Mouse (Mus musculus): ENCODE measurements around the gene Fxyd3. TPM values are rescaled to one million over a fixed set of nuclear protein-coding genes. Genes with fewer than 3 reads are reported as not detected.

Gene Fxyd3
- polyA plus RNA-seq, 1 experiment from 2014 or later, result 2.6 TPM

GRCm38 (mm10) chr7:31098697-31099611, 22.4 kb upstream of the Fxyd3 start:
- Histone ChIP-seq H3K27ac (no peak overlapping the region), H3K9ac (no peak overlapping the region), H3K4me3 (no peak overlapping the region), H3K9me3 (replicated peaks) (no peaks in the 10 kb centered on the region), H3K4me1 (replicated peaks) (no peaks in the 10 kb centered on the region), H3K36me3 (no peaks in the 10 kb centered on the region), H3K27me3 (peaks cover 19% of the 10 kb centered on the region; the same call in 1 of the 2 replicates), H3K4me2 (no peak overlapping the region)
- 79% methylated on average over 22 of the region's 22 CpGs for whole genome bisulfite sequencing
- ATAC-seq (replicated peaks; ENCODE audit: insufficient number of reproducible peaks, insufficient read depth, low FRiP score, low read depth), result no peak

DNA sequence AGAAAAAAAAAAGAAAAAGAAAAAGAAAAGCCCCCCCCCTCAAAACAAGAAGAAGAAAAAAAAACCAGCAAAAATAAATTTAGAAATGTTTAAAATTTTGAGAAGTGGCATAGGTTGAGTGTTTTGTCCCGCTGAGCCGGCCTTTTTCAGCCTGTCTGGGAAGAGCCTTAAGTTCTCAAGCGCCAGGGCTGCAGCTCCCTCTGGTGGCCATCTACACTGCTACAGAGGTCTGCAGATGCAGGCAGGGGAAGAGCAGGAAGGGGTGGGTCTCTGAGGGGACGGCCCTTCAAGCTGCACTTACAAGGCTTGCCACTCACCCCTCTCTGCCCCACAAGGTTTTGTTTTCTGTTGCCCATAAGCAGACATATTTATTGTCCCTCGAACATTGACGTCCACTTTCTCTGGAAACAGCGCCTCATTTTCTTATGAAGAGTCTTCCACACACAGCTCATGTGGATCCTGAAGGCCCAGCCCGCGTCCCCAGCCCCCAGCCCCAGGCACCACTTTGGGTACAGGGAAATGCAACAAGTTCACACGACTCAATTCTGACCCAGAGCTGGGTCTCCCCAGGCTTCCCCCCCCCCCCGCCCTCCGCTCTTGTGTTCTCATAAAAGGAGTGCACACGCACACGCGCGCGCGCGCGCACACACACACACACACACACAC, 21.2 kb upstream of the Fxyd3 start:
- H3K27me3 ChIP-seq, result 0 out of 2 replicates have a peak, but pooled peaks cover 8% of the 10 kb centered on the region
- ATAC-seq (replicated peaks; ENCODE audit: insufficient number of reproducible peaks, insufficient read depth, low FRiP score, low read depth), result peak; percentile 93
- peak overlapping the region; percentile 54 for H3K4me2 ChIP-seq
- 39% methylated on average over 20 of the region's 20 CpGs for WGBS
- no peak overlapping the region for H3K9ac ChIP-seq
- H3K4me1 ChIP-seq (replicated peaks), result no peaks in the 10 kb centered on the region
- no peaks in the 10 kb centered on the region for H3K9me3 ChIP-seq (replicated peaks)
- no peaks in the 10 kb centered on the region for H3K36me3 ChIP-seq
- no peak overlapping the region for H3K27ac ChIP-seq
- H3K4me3 ChIP-seq, result peak overlapping the region; percentile 28

GRCm38 (mm10) chr7:31096892-31097564, 20.5 kb upstream of the Fxyd3 start:
- Histone ChIP-seq H3K4me2 (no peak overlapping the region), H3K4me3 (no peak overlapping the region), H3K9me3 (replicated peaks) (no peaks in the 10 kb centered on the region), H3K27me3 (0 out of 2 replicates have a peak, but pooled peaks cover 2% of the 10 kb centered on the region), H3K4me1 (replicated peaks) (no peaks in the 10 kb centered on the region), H3K27ac (no peak overlapping the region), H3K9ac (no peak overlapping the region), H3K36me3 (no peaks in the 10 kb centered on the region)
- ATAC-seq (replicated peaks; ENCODE audit: insufficient number of reproducible peaks, insufficient read depth, low FRiP score, low read depth), result no peak
- WGBS, result 65% methylated on average over 9 of the region's 9 CpGs

GRCm38 (mm10) chr7:31094774-31095501, 18.4 kb upstream of the Fxyd3 start:
- H3K9ac ChIP-seq, result no peak overlapping the region
- no peaks in the 10 kb centered on the region for H3K27me3 ChIP-seq
- H3K27ac ChIP-seq, result no peak overlapping the region
- no peak for ATAC-seq (replicated peaks; ENCODE audit: insufficient number of reproducible peaks, insufficient read depth, low FRiP score, low read depth)
- no peaks in the 10 kb centered on the region for H3K9me3 ChIP-seq (replicated peaks)
- WGBS, result 28% methylated on average over 12 of the region's 12 CpGs
- H3K4me1 ChIP-seq (replicated peaks), result no peaks in the 10 kb centered on the region
- H3K36me3 ChIP-seq, result no peaks in the 10 kb centered on the region
- no peak overlapping the region for H3K4me3 ChIP-seq
- H3K4me2 ChIP-seq, result no peak overlapping the region

GRCm38 (mm10) chr7:31089721-31090120, 13.2 kb upstream of the Fxyd3 start:
- Histone ChIP-seq H3K36me3 (no peaks in the 10 kb centered on the region), H3K4me2 (no peak overlapping the region), H3K27ac (no peak overlapping the region), H3K27me3 (no peaks in the 10 kb centered on the region), H3K4me1 (replicated peaks) (peaks cover 13% of the 10 kb centered on the region; the same call in 1 of the 2 replicates), H3K9me3 (replicated peaks) (no peaks in the 10 kb centered on the region), H3K9ac (no peak overlapping the region), H3K4me3 (no peak overlapping the region)
- 82% methylated on average over 2 of the region's 2 CpGs for WGBS
- ATAC-seq (replicated peaks; ENCODE audit: insufficient number of reproducible peaks, insufficient read depth, low FRiP score, low read depth), result no peak

GRCm38 (mm10) chr7:31088206-31088605, 11.7 kb upstream of the Fxyd3 start:
- no peaks in the 10 kb centered on the region for H3K9me3 ChIP-seq (replicated peaks)
- H3K36me3 ChIP-seq, result no peaks in the 10 kb centered on the region
- 63% methylated on average over 3 of the region's 3 CpGs for WGBS
- H3K4me2 ChIP-seq, result no peak overlapping the region
- peaks cover 13% of the 10 kb centered on the region; the same call in 1 of the 2 replicates for H3K4me1 ChIP-seq (replicated peaks)
- no peaks in the 10 kb centered on the region for H3K27me3 ChIP-seq
- no peak overlapping the region for H3K9ac ChIP-seq
- H3K27ac ChIP-seq, result peak overlapping the region; percentile 61
- no peak overlapping the region for H3K4me3 ChIP-seq
- ATAC-seq (replicated peaks; ENCODE audit: insufficient number of reproducible peaks, insufficient read depth, low FRiP score, low read depth), result no peak

DNA sequence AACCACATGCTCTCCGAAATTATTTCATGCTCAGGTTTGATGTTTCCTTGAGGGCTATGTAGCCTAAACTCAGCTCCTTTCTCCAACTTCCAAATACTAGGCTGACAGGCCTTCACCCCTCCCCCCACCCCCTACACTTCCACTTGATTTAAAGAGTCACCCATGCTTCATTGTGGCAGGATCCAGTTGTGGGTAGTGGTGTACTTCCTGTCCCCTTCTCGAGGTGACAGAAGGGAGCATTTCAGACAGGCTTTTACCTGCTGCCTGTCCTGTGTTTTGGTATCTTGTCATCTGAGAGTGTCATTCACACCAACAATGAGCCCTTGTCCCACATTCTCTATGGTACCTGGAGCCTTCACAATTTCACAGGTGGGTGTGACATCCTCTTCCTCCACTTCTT, 10.8 kb upstream of the Fxyd3 start:
- no peak for ATAC-seq (replicated peaks; ENCODE audit: insufficient number of reproducible peaks, insufficient read depth, low FRiP score, low read depth)
- H3K9ac ChIP-seq, result no peak overlapping the region
- no peak overlapping the region for H3K4me2 ChIP-seq
- WGBS, result 37% methylated on average over 2 of the region's 2 CpGs
- H3K27me3 ChIP-seq, result no peaks in the 10 kb centered on the region
- H3K4me1 ChIP-seq (replicated peaks), result peaks cover 13% of the 10 kb centered on the region; the same call in 1 of the 2 replicates
- no peak overlapping the region for H3K4me3 ChIP-seq
- H3K27ac ChIP-seq, result peak overlapping the region; percentile 61; the same call in 1 of the 2 replicates
- H3K9me3 ChIP-seq (replicated peaks), result no peaks in the 10 kb centered on the region
- no peaks in the 10 kb centered on the region for H3K36me3 ChIP-seq

DNA sequence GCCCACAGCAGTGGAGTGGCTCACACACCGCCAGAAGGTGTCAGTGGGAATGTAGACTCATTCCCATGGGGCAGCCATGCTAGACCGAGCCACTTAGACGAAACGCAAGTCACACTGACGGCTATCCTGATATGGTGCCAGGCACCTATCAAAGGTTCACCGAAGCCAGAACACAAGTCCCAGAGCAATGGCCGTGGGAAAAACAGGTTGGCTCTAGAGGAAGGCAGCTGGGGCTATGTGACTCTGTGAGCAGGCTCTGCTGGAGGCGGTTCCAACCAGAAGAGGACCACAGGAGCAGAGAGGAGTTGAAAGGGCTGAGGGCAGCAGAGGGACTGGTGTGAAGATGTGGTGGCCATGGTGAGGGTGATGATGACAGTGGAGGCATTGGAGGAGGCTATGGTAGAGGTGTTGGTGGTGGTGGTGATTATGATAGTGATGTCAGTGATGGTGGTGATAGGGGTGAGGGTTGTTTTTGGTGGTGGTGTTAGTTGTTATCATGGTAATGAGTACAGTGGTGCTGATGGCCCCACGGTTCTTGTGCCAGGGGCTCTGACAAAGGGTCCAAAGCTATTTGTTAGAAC, 9.8 kb upstream of the Fxyd3 start:
- Histone ChIP-seq H3K9me3 (replicated peaks) (no peaks in the 10 kb centered on the region), H3K9ac (no peak overlapping the region), H3K36me3 (no peaks in the 10 kb centered on the region), H3K4me2 (no peak overlapping the region), H3K4me1 (replicated peaks) (peaks cover 13% of the 10 kb centered on the region; the same call in 1 of the 2 replicates), H3K4me3 (no peak overlapping the region), H3K27me3 (no peaks in the 10 kb centered on the region), H3K27ac (no peak overlapping the region)
- WGBS, result 81% methylated on average over 9 of the region's 9 CpGs
- no peak for ATAC-seq (replicated peaks; ENCODE audit: insufficient number of reproducible peaks, insufficient read depth, low FRiP score, low read depth)

DNA sequence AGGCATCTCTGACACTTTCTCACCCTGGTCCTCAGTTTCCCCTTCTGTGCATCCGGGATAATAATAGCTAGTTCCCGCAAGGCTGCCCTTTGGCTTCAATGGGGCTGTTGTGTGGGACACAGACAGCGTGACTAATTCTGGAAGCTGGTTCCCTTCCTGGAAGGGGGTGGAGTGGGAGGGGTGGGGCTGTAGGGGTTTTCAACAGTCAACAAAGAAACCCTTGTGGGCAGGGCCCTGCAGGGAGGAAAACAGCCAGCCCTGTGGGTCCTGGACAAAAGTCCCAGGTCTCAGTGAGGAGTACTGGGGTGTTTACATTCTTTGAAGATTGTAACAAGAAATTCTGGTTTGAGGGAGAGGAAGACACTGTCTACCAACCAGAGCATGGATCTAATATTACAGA, 8.7 kb upstream of the Fxyd3 start:
- no peak overlapping the region for H3K4me3 ChIP-seq
- H3K4me2 ChIP-seq, result no peak overlapping the region
- H3K9me3 ChIP-seq (replicated peaks), result no peaks in the 10 kb centered on the region
- H3K9ac ChIP-seq, result no peak overlapping the region
- 0 out of 2 replicates have a peak overlapping the region, but pooled peaks have one; percentile 8 for H3K27ac ChIP-seq
- no peaks in the 10 kb centered on the region for H3K36me3 ChIP-seq
- H3K4me1 ChIP-seq (replicated peaks), result peaks cover 13% of the 10 kb centered on the region; the same call in 1 of the 2 replicates
- 55% methylated on average over 3 of the region's 3 CpGs for WGBS
- no peak; the same call in 1 of the 2 replicates for ATAC-seq (replicated peaks; ENCODE audit: insufficient number of reproducible peaks, insufficient read depth, low FRiP score, low read depth)
- H3K27me3 ChIP-seq, result no peaks in the 10 kb centered on the region; the same call in 1 of the 2 replicates

DNA sequence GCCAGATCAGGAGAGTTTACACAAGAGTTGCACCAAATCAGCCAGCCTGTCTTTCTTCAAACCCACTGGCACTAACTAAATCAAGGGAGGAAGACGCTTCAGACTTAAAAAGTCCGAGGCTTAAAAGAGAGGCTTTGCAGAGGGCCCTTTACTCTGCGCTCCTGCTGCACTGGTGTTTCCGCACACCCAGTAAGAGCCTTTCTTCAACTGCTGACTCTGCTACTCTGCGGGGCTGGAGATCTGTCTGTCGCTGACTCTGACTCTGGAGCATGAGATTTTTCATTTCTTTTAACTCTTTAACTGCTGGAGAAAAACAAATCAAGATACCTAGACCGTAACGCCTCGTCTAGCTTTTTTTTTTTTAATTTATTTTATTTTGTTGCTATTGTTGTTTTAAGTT, 7.6 kb upstream of the Fxyd3 start:
- no peaks in the 10 kb centered on the region for H3K9me3 ChIP-seq (replicated peaks)
- peaks cover 13% of the 10 kb centered on the region; the same call in 1 of the 2 replicates for H3K4me1 ChIP-seq (replicated peaks)
- WGBS, result 60% methylated on average over 9 of the region's 9 CpGs
- no peak overlapping the region for H3K27ac ChIP-seq
- H3K4me2 ChIP-seq, result no peak overlapping the region
- H3K27me3 ChIP-seq, result no peaks in the 10 kb centered on the region; the same call in 1 of the 2 replicates
- no peak overlapping the region for H3K4me3 ChIP-seq
- no peak for ATAC-seq (replicated peaks; ENCODE audit: insufficient number of reproducible peaks, insufficient read depth, low FRiP score, low read depth)
- H3K36me3 ChIP-seq, result no peaks in the 10 kb centered on the region
- no peak overlapping the region for H3K9ac ChIP-seq

Data from heart, embryonic 15.5 days (tissue).